Mouse (Mus musculus) neural tube, embryonic 14.5 days (tissue): Measurements from ENCODE around the gene Olfr11. TPM values are rescaled to one million over a fixed set of nuclear protein-coding genes. Genes with fewer than 3 reads are reported as not detected.

Experiments
- ATAC-seq: fragments of 200-750 bp; cut with Nextera tagmentation; 2 replicates; pipeline ENCODE4 v1.8.0; 2017; ENCODE audit warnings: low read depth, mild to moderate bottlenecking, moderate TSS enrichment, moderate library complexity
- H3K27ac ChIP-seq: fragments of 300-500 bp; sonication (generic); 2 replicates; pipeline ENCODE4 v1.5.1; 2014; ENCODE audit warnings: low read depth, mild to moderate bottlenecking, control low read depth, low read length, moderate library complexity, mixed read lengths
- H3K27me3 ChIP-seq: fragments of 300-500 bp; sonication (generic); 2 replicates; pipeline ENCODE4 v1.6.1; 2014; ENCODE audit warnings: low read length; ENCODE audit not compliant: control insufficient read depth, insufficient read depth
- H3K36me3 ChIP-seq: fragments of 300-500 bp; sonication (generic); 2 replicates; pipeline ENCODE4 v1.6.1; 2014; ENCODE audit warnings: low read length, mixed read lengths; ENCODE audit not compliant: control insufficient read depth, insufficient read depth
- H3K4me1 ChIP-seq: fragments of 300-500 bp; sonication (generic); 2 replicates; pipeline ENCODE4 v1.6.1; 2014; ENCODE audit warnings: low read length; ENCODE audit not compliant: control insufficient read depth, insufficient read depth
- H3K4me2 ChIP-seq: fragments of 300-500 bp; sonication (generic); 2 replicates; pipeline ENCODE4 v1.6.1; 2014; ENCODE audit warnings: mild to moderate bottlenecking, low read depth, low read length, control low read depth
- H3K4me3 ChIP-seq: fragments of 300-500 bp; sonication (generic); 2 replicates; pipeline ENCODE4 v1.5.1; 2014; ENCODE audit warnings: low read depth, low read length, control low read depth, mixed read lengths
- H3K9ac ChIP-seq: fragments of 300-500 bp; sonication (generic); replicated peaks from 2 replicates; pipeline ENCODE4 v1.6.1; 2014; ENCODE audit warnings: low read depth, mild to moderate bottlenecking, control low read depth, low read length, mixed read lengths
- H3K9me3 ChIP-seq: fragments of 300-500 bp; sonication (generic); 2 replicates; pipeline ENCODE4 v1.6.1; 2016; ENCODE audit warnings: low read length; ENCODE audit not compliant: control insufficient read depth
- WGBS: fragments of 180-500 bp; shearing (Covaris S2); extraction: QIAGEN DNeasy Blood & Tissue Kit; methylation state at CpG from one replicate; pipeline ENCODE4 v1.1.7; 2014; 5-methylcytosine and 5-hydroxymethylcytosine counted together
- polyA plus RNA-seq: library from polyadenylated mRNA; unstranded; fragments of >200 nt; fragmentation: Nextera tagmentation; extraction: Ambion mirVana; gene quantifications from 2 replicates; pipeline ENCODE4 v1.2.1, GENCODE M21; 2014

Olfr11 gene
- not detected in 2 replicates for polyA plus RNA-seq

DNA sequence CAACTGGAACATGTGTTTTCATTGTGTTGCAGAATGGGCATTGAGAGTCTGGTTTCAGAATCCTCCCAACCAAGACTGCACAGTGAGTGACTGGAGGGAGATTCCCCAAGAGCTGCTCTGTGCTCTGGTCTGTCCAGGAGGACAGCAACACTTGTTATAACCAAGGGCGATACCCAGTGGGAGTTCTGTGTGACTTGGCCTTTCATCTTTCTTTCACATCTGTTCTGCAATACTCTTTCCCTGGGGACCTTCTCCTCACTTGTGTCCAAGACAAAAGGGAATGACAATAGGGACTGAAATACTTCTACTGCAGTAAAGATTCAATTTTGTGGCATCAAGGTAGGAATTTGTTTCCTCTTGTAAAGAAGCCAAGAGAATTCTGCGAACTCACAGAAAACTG is at the start of gene Olfr11:
Gene Olfr11 (minus strand): TSS at position 101 of the 400 bp plus-strand sequence.
- Histone ChIP-seq H3K4me1 (no peaks in the 10 kb centered on the region), H3K36me3 (no peaks in the 10 kb centered on the region), H3K4me2 (no peak within 1 kb of the TSS), H3K9ac (no peak within 1 kb of the TSS), H3K27ac (no peak within 1 kb of the TSS), H3K27me3 (no peaks in the 10 kb centered on the region), H3K4me3 (no peak within 1 kb of the TSS), H3K9me3 (no peaks in the 10 kb centered on the region)
- ATAC-seq: no peak
- 77% methylated on average over 2 of the region's 2 CpGs for WGBS

DNA sequence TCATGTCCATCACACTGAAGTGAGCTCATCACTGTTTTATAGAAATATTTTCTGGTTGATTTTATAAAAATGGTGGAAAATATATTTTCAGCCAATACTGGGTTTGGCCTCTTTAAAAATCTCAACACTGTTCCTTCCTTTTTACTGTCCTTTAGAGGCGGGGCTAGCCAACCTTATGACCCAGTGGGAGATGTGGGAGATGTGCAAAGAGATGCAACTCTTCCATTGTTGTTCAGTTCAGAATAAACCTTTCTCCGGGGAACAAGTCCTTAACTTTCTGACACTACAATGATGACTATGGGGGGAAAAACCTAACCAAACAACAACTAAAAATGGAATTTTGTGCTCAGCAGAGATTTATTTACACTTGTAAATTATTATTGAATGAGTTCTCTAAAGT is 35.0 kb upstream of the Olfr11 start, which contains the start of gene Olfr1360:
Gene Olfr1360 (minus strand): TSS at position 101 of the 400 bp plus-strand sequence.
- Histone ChIP-seq H3K9me3 (no peaks in the 10 kb centered on the region), H3K27me3 (no peaks in the 10 kb centered on the region)
- no peak for ATAC-seq

DNA sequence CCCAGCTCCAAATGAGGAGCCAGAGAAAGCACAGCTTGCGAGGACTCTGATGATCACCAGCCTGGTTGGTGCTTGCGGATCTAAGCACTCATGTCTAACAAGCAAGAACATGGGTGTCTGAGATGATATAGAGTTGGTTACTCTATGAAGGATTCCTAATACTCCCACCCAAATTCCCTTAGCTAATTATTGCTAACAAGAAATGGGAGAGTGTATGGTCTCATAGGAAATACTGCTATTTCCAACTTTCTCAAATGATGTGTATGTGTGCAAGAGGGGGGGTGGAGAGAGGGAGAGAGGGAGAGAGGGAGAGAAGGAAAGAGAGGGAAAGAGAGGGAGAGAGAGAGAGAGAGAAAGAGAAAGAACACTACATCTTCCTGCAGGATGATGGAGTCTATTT is 21.0 kb upstream of the Olfr11 start, which contains the start of gene Olfr1361:
Gene Olfr1361 (minus strand): TSS at position 101 of the 400 bp plus-strand sequence.
- no peak within 1 kb of the TSS for H3K4me3 ChIP-seq
- H3K27me3 ChIP-seq: no peaks in the 10 kb centered on the region
- ATAC-seq: no peak
- no peaks in the 10 kb centered on the region for H3K4me1 ChIP-seq
- 71% methylated on average over 2 of the region's 2 CpGs for WGBS
- H3K27ac ChIP-seq: no peak within 1 kb of the TSS
- no peaks in the 10 kb centered on the region for H3K9me3 ChIP-seq
- H3K4me2 ChIP-seq: no peak within 1 kb of the TSS
- H3K36me3 ChIP-seq: no peaks in the 10 kb centered on the region
- H3K9ac ChIP-seq: no peak within 1 kb of the TSS

More for the DNA sequence above, 35.0 kb upstream of the Olfr11 start, which contains the start of gene Olfr1360:
- Histone ChIP-seq H3K4me1 (no peaks in the 10 kb centered on the region), H3K4me2 (no peak within 1 kb of the TSS), H3K27ac (no peak within 1 kb of the TSS), H3K4me3 (no peak within 1 kb of the TSS), H3K36me3 (no peaks in the 10 kb centered on the region), H3K9ac (no peak within 1 kb of the TSS)
- whole genome bisulfite sequencing: 81% methylated on average over 2 of the region's 2 CpGs

DNA sequence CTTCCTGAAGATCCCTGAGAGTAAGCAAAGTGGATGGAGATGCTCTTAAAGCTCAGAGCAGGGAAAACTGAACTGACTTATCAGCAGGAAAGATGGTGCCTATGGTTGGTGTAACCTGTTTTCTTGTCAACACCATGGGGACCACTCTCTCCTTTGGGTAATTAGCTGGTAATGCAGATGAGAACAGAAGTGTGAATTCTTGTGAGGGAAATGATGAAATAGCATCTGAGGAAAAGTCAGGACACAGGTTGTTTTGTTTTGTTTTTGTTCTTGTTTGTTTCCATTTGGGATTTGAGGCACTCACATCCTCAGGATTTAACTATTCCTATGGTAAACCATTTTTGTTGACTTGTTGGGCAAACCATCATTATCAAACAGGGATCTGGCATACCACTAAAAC is 28.4 kb downstream of the Olfr11 start, which contains the start of gene Olfr1362:
Gene Olfr1362 (minus strand): TSS at position 101 of the 400 bp plus-strand sequence.
- ATAC-seq: no peak
- Histone ChIP-seq H3K9me3 (no peaks in the 10 kb centered on the region), H3K4me1 (no peaks in the 10 kb centered on the region), H3K4me2 (no peak within 1 kb of the TSS), H3K36me3 (no peaks in the 10 kb centered on the region), H3K9ac (no peak within 1 kb of the TSS), H3K27ac (no peak within 1 kb of the TSS), H3K27me3 (no peaks in the 10 kb centered on the region), H3K4me3 (no peak within 1 kb of the TSS)

DNA sequence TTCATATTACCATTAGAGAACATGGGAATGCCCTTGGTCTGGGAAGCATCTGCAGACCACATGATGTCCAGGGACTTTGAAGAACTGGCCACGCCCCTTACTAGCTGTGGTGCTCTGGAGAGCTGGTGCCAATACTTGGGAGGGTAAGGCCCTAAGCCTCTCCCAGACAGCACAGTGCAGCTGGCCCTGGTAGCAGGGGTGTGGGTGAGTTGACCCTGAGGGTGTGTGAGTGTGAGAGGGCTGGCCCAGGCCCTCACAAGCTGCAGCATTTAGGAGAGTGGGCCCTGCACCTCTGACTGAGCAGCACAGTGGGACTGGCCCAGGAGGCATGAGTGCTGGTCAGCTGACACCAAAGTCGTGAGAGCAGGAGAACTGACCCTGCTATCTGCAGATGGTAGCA is 50.7 kb downstream of the Olfr11 start:
- no peak overlapping the region for H3K4me3 ChIP-seq
- no peaks in the 10 kb centered on the region for H3K4me1 ChIP-seq
- H3K36me3 ChIP-seq: no peaks in the 10 kb centered on the region
- H3K9me3 ChIP-seq: no peaks in the 10 kb centered on the region
- WGBS: 85% methylated on average over 2 of the region's 2 CpGs
- no peak for ATAC-seq
- no peaks in the 10 kb centered on the region for H3K27me3 ChIP-seq
- H3K4me2 ChIP-seq: no peak overlapping the region
- H3K9ac ChIP-seq: no peak overlapping the region
- no peak overlapping the region for H3K27ac ChIP-seq

Other genes with a start within 250 kb of the Olfr11 start
- gene Zkscan3, start 239.8 kb downstream of the Olfr11 start, polyA plus RNA-seq: 66.5 and 70.2 TPM in 2 replicates
- 4.1 and 4.6 TPM in 2 replicates for gene Pgbd1, start 201.5 kb downstream of the Olfr11 start, polyA plus RNA-seq
- 23.0 and 25.3 TPM in 2 replicates for gene Zscan26, start 188.8 kb downstream of the Olfr11 start, polyA plus RNA-seq
- 3.0 and 3.9 TPM in 2 replicates for gene Nkapl, start 174.0 kb downstream of the Olfr11 start, polyA plus RNA-seq
- gene Zkscan4, start 163.6 kb downstream of the Olfr11 start, polyA plus RNA-seq: 10.5 and 11.3 TPM in 2 replicates
- not detected in 2 replicates for gene Gm10065, start 163.1 kb downstream of the Olfr11 start, polyA plus RNA-seq
- 0.18 and 0.67 TPM in 2 replicates for gene AK157302, start 147.3 kb downstream of the Olfr11 start, polyA plus RNA-seq
- gene Gm11273, start 141.1 kb downstream of the Olfr11 start, polyA plus RNA-seq: 8.3 and 8.5 TPM in 2 replicates
- gene Zkscan8, start 111.4 kb downstream of the Olfr11 start, polyA plus RNA-seq: 7.0 and 9.5 TPM in 2 replicates
- 0.11 and 0.17 TPM in 2 replicates for gene Olfr1366, start 99.7 kb downstream of the Olfr11 start, polyA plus RNA-seq
- gene Olfr1535, start 82.6 kb downstream of the Olfr11 start, polyA plus RNA-seq: 0.13 TPM in 1 of 2 replicates, not detected in the other
- gene Olfr1364, start 60.8 kb downstream of the Olfr11 start, polyA plus RNA-seq: not detected in 2 replicates
- not detected in 2 replicates for gene Olfr1362, start 28.5 kb downstream of the Olfr11 start, polyA plus RNA-seq
- gene Olfr1361, start 20.9 kb upstream of the Olfr11 start, polyA plus RNA-seq: not detected in 2 replicates
- gene Olfr1360, start 34.9 kb upstream of the Olfr11 start, polyA plus RNA-seq: not detected in 2 replicates
- gene Olfr1359, start 55.6 kb upstream of the Olfr11 start, polyA plus RNA-seq: not detected in 2 replicates
- 1.5 TPM in 1 of 2 replicates, not detected in the other for gene Hist1h2bl, start 73.6 kb upstream of the Olfr11 start, polyA plus RNA-seq
- gene Hist1h2ai, start 73.9 kb upstream of the Olfr11 start, polyA plus RNA-seq: 7.0 and 9.4 TPM in 2 replicates
- gene Hist1h3h, start 75.1 kb upstream of the Olfr11 start, polyA plus RNA-seq: 0.79 and 2.4 TPM in 2 replicates
- 0.82 TPM in 1 of 2 replicates, not detected in the other for gene Hist1h2bm, start 79.5 kb upstream of the Olfr11 start, polyA plus RNA-seq
- gene Hist1h4j, start 92.5 kb upstream of the Olfr11 start, polyA plus RNA-seq: 0.37 and 0.75 TPM in 2 replicates
- gene Hist1h4k, start 108.0 kb upstream of the Olfr11 start, polyA plus RNA-seq: 1.2 TPM in 1 of 2 replicates, not detected in the other
- gene Hist1h2ak, start 111.3 kb upstream of the Olfr11 start, polyA plus RNA-seq: 1.4 and 2.9 TPM in 2 replicates
- 1.0 TPM in 1 of 2 replicates, not detected in the other for gene Hist1h2bn, start 111.6 kb upstream of the Olfr11 start, polyA plus RNA-seq
- gene Hist1h1b, start 138.1 kb upstream of the Olfr11 start, polyA plus RNA-seq: 0.68 and 1.3 TPM in 2 replicates
- 21.5 and 30.1 TPM in 2 replicates for gene Hist1h3i, start 140.9 kb upstream of the Olfr11 start, polyA plus RNA-seq
- gene Hist1h2an, start 144.7 kb upstream of the Olfr11 start, polyA plus RNA-seq: not detected in 2 replicates
- gene Hist1h2bp, start 144.9 kb upstream of the Olfr11 start, polyA plus RNA-seq: 0.54 TPM in 1 of 2 replicates, not detected in the other
- gene Hist1h2bq, start 167.7 kb upstream of the Olfr11 start, polyA plus RNA-seq: 2.4 and 4.5 TPM in 2 replicates
- not detected in 2 replicates for gene Hist1h2ao, start 167.9 kb upstream of the Olfr11 start, polyA plus RNA-seq
- 1.5 TPM in 1 of 2 replicates, not detected in the other for gene Hist1h4m, start 169.2 kb upstream of the Olfr11 start, polyA plus RNA-seq
- gene Hist1h4n, start 189.7 kb upstream of the Olfr11 start, polyA plus RNA-seq: 4.7 and 7.3 TPM in 2 replicates
- gene Hist1h2ap, start 191.0 kb upstream of the Olfr11 start, polyA plus RNA-seq: 268 and 373 TPM in 2 replicates
- 2.4 and 4.8 TPM in 2 replicates for gene Hist1h2br, start 191.2 kb upstream of the Olfr11 start, polyA plus RNA-seq